Mouse (Mus musculus) cortical plate, adult 2 months (tissue): ENCODE results near the gene Mid2. TPM values are rescaled to one million over a fixed set of nuclear protein-coding genes. Genes with fewer than 3 reads are reported as not detected.

Source experiments
- H3K27ac ChIP-seq: fragments of 200-500 bp; 2 replicates; pipeline ENCODE4 v1.5.1; 2012; ENCODE audit warnings: low read length, control low read depth, inconsistent platforms; ENCODE audit not compliant: insufficient read depth
- H3K4me1 ChIP-seq: fragments of 200-500 bp; 2 replicates; pipeline ENCODE4 v1.6.1; 2011; ENCODE audit warnings: low read length; ENCODE audit not compliant: control insufficient read depth, insufficient read depth
- H3K4me3 ChIP-seq: fragments of 200-500 bp; 2 replicates; pipeline ENCODE4 v1.5.1; 2011; ENCODE audit warnings: mild to moderate bottlenecking, low read length, control low read depth; ENCODE audit not compliant: insufficient read depth
- CTCF ChIP-seq: fragments of 200-500 bp; IDR thresholded peaks from 2 replicates; pipeline ENCODE4 v1.5.1; 2011; ENCODE audit warnings: mild to moderate bottlenecking, control low read depth, low read length; ENCODE audit not compliant: insufficient read depth; ENCODE audit errors: extremely low read depth
- POLR2A ChIP-seq: fragments of 200-500 bp; IDR thresholded peaks from 2 replicates; pipeline ENCODE4 v1.6.1; 2011; ENCODE audit warnings: mild to moderate bottlenecking, low read length, control low read depth; ENCODE audit not compliant: insufficient read depth; ENCODE audit errors: extremely low read depth
- polyA plus RNA-seq: library from polyadenylated mRNA; depleted of rRNA; stranded (reverse); fragments of >200 nt; gene quantifications from 2 replicates; pipeline ENCODE4 v1.2.3, GENCODE M21; 2012; rRNA removed

Mid2 gene
- polyA plus RNA-seq, 1 experiment, result 12.5 TPM

DNA sequence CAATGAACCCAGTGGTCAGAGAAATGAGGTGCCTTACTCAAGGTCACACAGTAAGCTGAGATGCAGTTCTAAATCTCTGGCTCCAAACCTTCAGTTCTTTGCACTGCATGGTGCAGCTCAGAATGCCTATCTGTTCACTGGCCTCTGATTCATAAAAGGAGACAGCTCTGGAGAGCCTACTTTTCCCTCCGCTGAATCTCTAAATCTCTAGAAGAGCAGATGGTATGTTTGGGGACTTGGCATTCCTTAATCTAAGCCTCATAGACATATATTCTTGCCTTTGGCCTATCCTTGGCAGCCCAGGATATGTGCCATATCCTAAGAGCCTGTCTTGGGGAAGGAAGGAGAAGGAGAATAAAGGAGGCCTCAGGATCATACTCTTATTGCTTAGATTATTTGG is 38.8 kb downstream of the Mid2 start:
- TF ChIP-seq POLR2A, result no peak
- Histone ChIP-seq H3K4me1 (no peaks in the 10 kb centered on the region; the same call in 1 of the 2 replicates), H3K4me3 (no peak overlapping the region)

GRCm38 (mm10) chrX:140706077-140706476 is 41.7 kb downstream of the Mid2 start:
- Histone ChIP-seq H3K27ac (no peak overlapping the region), H3K4me3 (no peak overlapping the region), H3K4me1 (no peaks in the 10 kb centered on the region; the same call in 1 of the 2 replicates)
- TF ChIP-seq POLR2A (no peak), CTCF (no peak)

More for the DNA sequence above, 38.8 kb downstream of the Mid2 start:
- no peak overlapping the region for H3K27ac ChIP-seq

DNA sequence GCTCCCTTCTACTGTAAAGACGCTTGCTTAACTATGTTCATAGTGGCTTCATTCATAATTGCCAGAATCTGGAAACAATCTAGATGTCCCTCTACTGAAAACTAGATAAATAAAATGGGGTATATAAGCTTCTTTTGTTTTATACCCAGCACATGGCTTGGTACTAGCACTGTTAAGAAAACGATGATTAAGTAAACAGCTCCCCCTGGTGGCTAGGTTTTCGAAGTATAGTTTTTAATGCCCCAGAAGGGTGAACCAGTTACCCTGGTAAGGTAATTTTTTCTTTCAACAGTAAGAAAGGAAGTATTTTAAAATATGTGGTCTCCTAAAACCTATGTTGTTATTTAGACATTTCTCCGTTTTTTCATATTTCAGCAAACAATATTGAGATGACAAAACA is 58.0 kb downstream of the Mid2 start:
- no peak overlapping the region for H3K4me3 ChIP-seq
- no peak for TF ChIP-seq CTCF
- H3K4me1 ChIP-seq, result no peaks in the 10 kb centered on the region
- no peak overlapping the region for H3K27ac ChIP-seq

DNA sequence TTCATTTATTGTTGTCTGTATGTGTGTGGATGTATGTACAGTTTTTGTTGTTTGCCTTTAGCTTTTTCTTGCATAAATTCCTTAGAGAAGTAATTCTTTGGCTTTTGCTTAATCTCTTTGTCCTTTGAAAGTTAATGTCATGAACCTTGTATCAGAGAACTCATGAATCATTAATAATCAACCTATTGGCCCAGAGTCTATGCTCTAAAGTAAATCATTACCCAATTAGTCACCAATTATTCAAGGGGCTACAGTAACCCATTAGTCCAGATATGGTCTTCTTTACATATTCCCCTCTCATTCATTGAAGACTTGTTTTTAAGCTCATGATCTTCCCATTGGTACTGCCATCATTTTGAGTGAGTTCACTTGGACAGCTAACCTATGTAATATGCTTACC is 74.6 kb downstream of the Mid2 start:
- no peaks in the 10 kb centered on the region; the same call in 1 of the 2 replicates for H3K4me1 ChIP-seq
- no peak for TF ChIP-seq POLR2A
- no peak overlapping the region for H3K4me3 ChIP-seq
- no peak overlapping the region for H3K27ac ChIP-seq

- H3K27ac ChIP-seq, result no peak overlapping the region
- no peaks in the 10 kb centered on the region; the same call in 1 of the 2 replicates for H3K4me1 ChIP-seq
- H3K4me3 ChIP-seq, result no peak overlapping the region
- TF ChIP-seq CTCF (no peak), POLR2A (no peak)
Measured at GRCm38 (mm10) chrX:140743213-140743612, 78.8 kb downstream of the Mid2 start.

- no peak overlapping the region for H3K4me3 ChIP-seq
- H3K4me1 ChIP-seq, result no peaks in the 10 kb centered on the region
- no peak overlapping the region for H3K27ac ChIP-seq
- TF ChIP-seq POLR2A (no peak), CTCF (no peak)
Measured at GRCm38 (mm10) chrX:140769794-140770193, 105.4 kb downstream of the Mid2 start.

GRCm38 (mm10) chrX:140805340-140805739 is 140.9 kb downstream of the Mid2 start:
- no peak for TF ChIP-seq CTCF
- TF ChIP-seq POLR2A, result no peak
- Histone ChIP-seq H3K27ac (no peak overlapping the region), H3K4me3 (no peak overlapping the region), H3K4me1 (no peaks in the 10 kb centered on the region)

- H3K27ac ChIP-seq, result no peak within 1 kb of the TSS
- TF ChIP-seq CTCF (no peak), POLR2A (no peak)
- no peak within 1 kb of the TSS for H3K4me3 ChIP-seq
- no peaks in the 10 kb centered on the region for H3K4me1 ChIP-seq
Measured at GRCm38 (mm10) chrX:140813312-140814006, 149.1 kb downstream of the Mid2 start, which contains the start of gene Tex13b. Tex13b (minus strand) TSS chrX:140813433.

Other genes with a start within 250 kb of the Mid2 start
- 60.8 and 61.5 TPM in 2 replicates for gene Prps1, start 208.0 kb upstream of the Mid2 start, polyA plus RNA-seq
- 115 and 119 TPM in 2 replicates for gene Tsc22d3, start 63.9 kb upstream of the Mid2 start, polyA plus RNA-seq
- not detected in 2 replicates for gene Tex13b, start 148.8 kb downstream of the Mid2 start, polyA plus RNA-seq
- gene Vsig1, start 243.0 kb downstream of the Mid2 start, polyA plus RNA-seq, result not detected in 2 replicates